Mouse (Mus musculus): ENCODE measurements at regions not wholly inside any gene's neighbourhood (a gene's known extent, or its start where the extent isn't known, plus 50 kb on each side); places are given as distances from the start of the nearest gene placed in this dataset.
A peak's percentile ranks its signal among the peaks of the same experiment; 100 is the strongest.

DNA sequence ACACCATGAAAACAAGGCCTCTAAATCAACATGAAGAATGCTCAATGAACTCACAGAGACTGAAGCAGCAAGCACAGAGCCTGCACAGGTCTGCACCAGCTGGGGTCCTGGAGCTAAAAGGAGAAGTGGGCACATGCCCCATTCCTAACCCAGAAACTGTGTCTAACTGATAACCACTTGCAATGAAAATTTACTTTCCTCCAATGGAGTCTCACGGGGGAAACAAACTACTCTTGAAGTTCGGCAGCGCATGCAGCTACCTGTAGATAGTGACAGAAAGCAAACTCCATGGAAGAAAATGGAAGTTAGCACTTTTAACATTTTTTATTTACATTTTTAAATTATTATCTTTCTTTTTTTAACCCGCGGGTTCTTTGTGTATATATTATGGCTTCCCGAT, 76.8 kb upstream of the Akap6 start:
- DNase-seq, result no peak

DNA sequence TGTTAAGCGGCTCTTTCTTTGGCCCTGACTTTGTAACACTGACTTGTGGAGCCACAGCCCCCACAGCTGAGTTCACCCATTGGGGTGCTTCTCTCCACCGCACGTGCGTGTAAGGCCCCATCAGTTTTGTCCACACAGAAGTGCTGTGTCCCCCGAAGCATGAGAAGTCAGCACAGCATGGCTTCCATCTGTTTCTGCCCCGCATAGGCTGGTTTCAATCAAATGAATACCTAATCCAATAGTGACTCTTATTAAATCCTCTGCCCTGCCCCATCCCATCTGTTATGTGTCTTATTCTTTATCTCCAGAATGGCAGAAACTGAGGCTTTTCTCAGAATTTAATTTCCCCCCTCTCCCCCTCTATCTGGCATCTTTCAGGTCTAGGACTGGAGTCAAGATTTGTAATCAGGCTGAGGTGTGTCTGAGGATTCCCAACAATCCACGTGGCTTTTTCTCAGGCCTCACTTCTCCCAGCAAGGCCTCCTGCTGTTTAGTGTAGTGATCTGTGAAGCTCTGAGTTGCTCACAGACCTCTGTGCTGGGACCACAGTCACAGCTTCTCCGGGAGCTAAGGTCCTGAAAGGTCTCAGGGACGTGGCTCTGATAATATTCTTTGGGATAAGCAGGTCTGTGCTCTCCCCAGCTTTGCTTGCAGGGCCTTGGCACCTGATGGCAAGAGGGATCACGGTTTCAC, 75.6 kb upstream of the Akap6 start:
- no peak for DNase-seq

DNA sequence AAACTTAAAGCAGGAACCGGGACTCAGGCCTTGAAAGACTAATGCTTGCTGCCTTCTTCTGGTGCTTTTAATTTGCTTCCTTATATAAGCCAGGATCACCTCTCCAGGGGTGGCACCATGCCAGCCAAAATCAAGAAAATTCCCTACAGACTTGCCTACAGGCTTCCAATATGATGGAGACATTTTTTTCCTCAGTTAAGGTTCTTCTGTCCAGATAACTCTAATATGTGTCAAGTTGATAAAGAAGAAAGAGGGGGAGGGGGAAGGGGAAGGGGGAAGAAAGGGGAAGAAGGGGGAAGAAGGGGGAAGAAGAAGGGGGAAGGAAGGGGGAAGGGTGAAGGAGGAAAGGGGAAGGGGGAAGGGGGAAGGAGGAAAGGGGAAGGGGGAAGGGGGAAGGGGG, 74.3 kb upstream of the Akap6 start:
- no peak for DNase-seq

DNA sequence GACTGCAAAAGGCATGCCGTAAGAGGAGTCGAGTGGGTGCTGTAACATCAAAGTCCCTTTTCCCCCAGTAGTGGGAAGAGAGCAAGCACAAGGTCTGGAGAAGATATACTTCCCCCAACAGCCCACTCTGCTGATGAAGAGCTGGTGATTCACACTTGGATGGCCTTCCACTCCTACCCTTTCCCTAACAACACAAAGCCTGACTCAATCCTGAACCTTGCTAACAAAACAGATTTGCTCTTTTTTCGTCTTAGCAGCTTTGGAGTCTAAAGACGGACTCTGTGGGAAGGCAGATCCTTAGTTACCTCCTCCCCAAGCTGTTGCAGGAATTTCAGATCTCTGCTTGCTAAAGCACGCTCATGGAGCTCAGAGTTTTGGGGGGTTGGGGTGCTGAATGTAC, 70.4 kb upstream of the Akap6 start:
- no peak for DNase-seq

DNA sequence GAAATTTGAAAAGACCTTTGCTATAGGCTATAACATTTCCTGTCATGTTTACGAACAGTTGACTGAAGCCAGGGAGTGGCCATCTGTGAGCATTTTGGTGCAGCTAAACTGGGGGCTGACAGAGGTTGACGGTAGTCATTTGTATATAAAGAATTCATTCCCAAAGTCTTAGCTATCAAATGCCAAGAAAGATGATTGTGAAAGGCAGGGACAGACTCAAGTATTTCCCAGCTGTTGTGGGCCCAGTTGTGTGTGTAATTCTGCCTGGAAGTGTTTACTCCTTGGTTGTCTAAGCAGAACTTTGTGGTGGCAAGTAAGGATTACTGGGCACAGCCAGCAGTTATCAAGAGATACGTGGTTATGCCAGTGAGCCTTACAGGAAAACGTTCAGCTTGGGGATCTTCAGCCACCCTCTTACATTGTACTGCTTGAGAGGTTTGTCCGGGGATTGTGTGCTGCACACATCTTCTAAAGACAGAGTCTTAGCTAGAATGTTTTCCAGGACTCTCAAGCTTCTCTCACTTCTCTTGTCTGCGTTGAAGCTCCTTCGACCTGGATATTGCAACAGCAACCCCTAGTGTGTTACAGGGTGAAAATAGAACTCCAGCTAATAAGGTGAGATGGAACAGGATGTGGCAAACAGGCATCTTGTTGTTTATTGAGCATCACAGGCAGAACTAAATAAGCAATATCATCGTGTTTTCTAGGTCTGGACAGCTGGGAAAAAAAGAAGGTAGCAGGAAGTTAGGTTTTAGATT, 63.9 kb upstream of the Akap6 start:
- DNase-seq, result no peak

DNA sequence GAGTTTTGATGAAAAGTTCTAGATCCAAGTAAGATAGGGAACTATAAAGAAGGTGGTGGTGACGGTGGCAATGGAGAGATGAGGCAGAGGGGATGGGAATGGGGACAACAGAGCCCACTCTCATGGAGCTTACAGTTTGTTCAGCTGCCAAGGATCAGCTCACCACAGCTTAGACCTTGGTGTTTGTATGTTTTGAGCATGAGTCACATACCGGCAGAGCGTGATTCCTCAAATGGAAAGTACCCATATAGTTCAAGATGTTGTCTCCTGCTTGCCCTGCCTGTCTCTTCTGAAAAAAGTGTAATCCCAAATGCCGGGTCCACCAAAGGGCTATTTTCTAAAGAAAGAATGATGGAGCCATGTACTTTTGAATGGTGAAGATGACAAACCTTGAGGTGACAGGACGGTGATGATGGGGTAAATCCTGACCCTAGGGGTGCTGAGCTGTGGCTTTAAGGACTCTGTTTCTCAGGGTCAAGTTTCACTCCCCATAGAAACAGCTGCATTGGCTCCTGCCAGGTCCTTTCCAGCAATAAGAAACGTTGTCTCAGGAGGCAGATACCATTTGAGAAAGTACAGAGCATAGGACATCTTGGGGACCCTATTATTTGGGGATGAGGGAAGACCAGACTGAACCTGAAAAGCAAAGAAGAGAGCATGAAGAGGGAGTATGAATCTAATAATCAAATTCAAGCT, 62.8 kb upstream of the Akap6 start:
- DNase-seq, result no peak

DNA sequence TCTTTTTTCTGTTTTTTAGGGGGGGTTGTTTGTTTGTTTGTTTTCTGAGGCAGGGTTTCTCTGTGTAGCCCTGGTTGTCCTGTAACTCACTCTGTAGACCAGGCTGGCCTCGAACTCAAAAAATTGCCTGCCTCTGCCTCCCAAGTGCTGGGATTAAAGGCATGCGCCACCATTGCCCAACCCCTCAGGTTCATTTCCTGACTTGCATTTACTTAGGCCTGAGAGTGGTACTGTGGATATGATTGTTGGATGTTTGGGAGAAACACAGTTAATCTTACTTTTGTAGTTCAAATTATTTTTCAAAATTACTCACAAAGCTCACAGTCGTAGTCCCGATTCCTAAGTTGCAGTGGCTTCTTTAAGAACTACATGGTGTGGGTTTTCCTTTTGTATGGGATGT, 62.3 kb upstream of the Akap6 start:
- DNase-seq, result no peak

DNA sequence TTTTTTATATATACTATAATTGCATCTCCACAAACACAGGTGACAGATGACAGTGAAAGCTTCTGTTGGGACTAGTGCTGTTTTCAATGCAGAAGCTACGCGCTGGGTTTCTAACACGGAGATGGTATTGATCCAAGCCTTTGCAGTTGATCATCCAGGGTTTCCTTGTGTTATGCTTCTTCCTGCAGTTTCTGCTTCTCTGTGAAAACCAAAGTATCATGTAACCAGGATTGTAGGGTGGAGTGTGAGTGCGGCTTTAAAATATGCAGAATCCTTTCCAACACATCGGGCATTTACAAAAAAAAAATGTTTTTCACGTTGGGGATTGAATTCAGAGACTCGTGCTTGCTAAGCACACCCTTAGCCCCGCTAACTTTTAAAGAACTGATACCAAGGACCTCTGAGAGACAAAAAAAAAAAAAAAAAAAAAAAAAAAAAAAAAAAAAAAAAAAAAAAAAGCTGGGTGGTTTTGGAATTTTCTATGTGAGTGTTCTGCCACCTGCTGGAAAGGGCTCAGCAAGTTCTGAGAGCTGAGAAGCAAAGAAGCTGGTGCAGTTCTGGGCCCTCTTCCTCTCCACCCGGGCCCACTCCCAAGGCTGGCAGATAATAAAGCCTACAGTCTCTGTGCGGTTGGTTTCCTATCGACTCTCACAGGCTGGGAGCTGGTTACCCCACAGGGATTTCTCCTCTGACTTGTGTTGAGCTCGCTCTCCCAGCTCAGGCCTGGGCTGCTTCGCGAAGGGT, 61.5 kb upstream of the Akap6 start:
- DNase-seq, result peak; percentile 35 to 44

DNA sequence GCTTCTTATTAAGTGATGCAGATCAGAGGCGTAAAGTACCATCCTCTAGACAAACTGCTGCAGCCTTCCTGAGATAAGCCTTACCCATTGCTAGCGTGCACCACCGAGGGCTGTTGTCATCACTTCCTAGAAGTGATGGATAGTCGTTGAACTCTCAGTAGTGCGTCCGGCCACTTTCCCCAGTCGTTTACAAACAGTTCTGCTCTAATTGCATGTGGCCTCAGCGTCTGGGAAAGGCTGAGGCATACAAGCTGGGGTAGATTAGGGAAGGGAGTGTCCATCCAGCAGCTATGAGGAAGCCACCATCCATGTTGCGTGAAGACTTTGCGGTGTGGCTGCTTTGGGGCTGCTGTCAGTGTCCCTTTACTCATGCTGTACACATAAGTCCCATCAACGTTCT, 60.7 kb upstream of the Akap6 start:
- DNase-seq, result no peak

DNA sequence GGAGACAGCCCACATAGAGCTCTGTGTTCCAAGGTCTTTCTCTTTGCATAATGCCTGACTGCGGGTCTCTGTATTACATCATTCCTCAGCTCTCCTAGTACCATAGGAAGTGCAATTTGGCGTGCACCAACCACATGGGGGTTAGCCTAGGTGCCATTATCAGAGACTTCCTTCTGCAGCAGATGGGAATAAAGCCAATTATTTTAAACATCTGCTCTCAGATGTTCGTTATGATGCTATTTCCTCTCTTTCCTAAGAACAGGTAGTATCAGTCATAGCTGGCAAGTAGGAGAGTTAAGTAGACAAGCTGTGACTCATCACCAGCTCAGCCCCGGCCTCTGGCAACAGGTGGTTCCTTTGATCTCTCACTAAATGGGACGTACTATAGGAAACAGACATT, 55.1 kb upstream of the Akap6 start:
- peak; percentile 15 to 55 for DNase-seq

All from thymus, postnatal 36 days (tissue).